Comparison of ENCODE assay signal across 8 mouse cellular contexts in the genomic region with DNA sequence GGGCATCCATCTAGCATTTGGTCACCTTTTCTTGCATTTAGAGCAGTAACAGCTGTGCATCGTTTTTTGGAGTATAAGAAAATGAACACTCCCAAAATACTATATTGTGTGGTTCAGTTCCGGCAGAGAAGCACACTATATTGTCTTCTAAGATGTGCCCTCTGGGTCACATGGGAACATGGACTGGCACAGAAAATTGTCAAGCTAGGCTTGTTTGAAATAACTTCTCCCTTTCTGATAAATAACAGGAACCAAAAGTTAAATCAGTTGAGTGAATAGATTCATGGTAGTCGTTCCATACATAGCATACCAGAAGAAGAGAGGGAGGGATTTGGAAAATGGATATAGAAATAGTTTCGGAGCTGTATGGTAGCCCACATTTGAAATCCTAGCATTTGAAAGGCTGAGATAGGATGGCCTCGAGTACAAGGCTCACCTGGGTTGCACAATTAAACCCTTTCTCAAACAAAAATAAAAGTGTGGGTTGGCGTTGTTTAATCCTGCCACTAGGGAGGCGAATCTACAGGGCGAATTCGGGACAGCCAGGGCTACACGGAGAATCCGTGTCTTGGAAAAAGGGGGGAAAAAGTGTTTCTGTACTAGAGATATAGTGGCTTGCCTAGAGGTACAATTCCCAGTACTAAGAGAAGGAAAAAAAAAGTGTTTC. TPM values are rescaled to one million over a fixed set of nuclear protein-coding genes. Genes with fewer than 3 reads are reported as not detected.
DNase-seq lines count a peak whose midpoint lies in the region; ATAC-seq and TF ChIP-seq lines count a peak whose summit lies in the region.

No protein-coding gene starts in this region.

- intact Hi-C loops in left cerebral cortex, postnatal 10 days (cut with DNase I), result loop anchor here (5.0 kb wide), 1 partner anchor 52 kb away; a partner anchor contains a TSS
- intact Hi-C loops in left cerebral cortex, postnatal 14 days (cut with DNase I), result loop anchor here (5.0 kb wide), 1 partner anchor 52 kb away; a partner anchor contains a TSS

- peak overlapping the region; percentile 38 for H3K9ac ChIP-seq in kidney, embryonic 15.5 days
- H3K9ac ChIP-seq in hindbrain, embryonic 15.5 days, result peak overlapping the region; percentile 66
- H3K9ac ChIP-seq in midbrain, embryonic 15.5 days, result peak overlapping the region; percentile 26; the same call in 1 of the 2 replicates

- H3K27me3 ChIP-seq in kidney, embryonic 15.5 days, result no peaks in the 10 kb centered on the region
- no peaks in the 10 kb centered on the region for H3K27me3 ChIP-seq in hindbrain, embryonic 15.5 days
- no peaks in the 10 kb centered on the region for H3K27me3 ChIP-seq in midbrain, embryonic 15.5 days (replicated peaks)

- H3K9me3 ChIP-seq in kidney, embryonic 15.5 days (replicated peaks), result no peaks in the 10 kb centered on the region
- H3K9me3 ChIP-seq in hindbrain, embryonic 15.5 days, result no peaks in the 10 kb centered on the region
- no peaks in the 10 kb centered on the region for H3K9me3 ChIP-seq in midbrain, embryonic 15.5 days

- peaks cover 27% of the 10 kb centered on the region for H3K36me3 ChIP-seq in kidney, embryonic 15.5 days
- no peaks in the 10 kb centered on the region for H3K36me3 ChIP-seq in hindbrain, embryonic 15.5 days
- H3K36me3 ChIP-seq in midbrain, embryonic 15.5 days (replicated peaks), result no peaks in the 10 kb centered on the region

- TF ChIP-seq CTCF in brain, embryonic 14.5 days (IDR thresholded peaks at IDR 0.05; ENCODE audit: borderline replicate concordance, extremely low read depth, insufficient read depth, insufficient read length), result peak; percentile 45; the same call in 1 of the 2 replicates

- peak; percentile 30 for ATAC-seq in kidney, embryonic 15.5 days (replicated peaks; ENCODE audit: low FRiP score)
- peak; percentile 40 for ATAC-seq in hindbrain, embryonic 15.5 days (ENCODE audit: low FRiP score, low read depth)
- ATAC-seq in midbrain, embryonic 15.5 days (replicated peaks), result no peak; the same call in none of the 2 replicates

- TF ChIP-seq POLR2A in brain, embryonic 14.5 days (IDR thresholded peaks at IDR 0.05; ENCODE audit: borderline replicate concordance, extremely low read depth, insufficient read depth, insufficient read length, poor library complexity, severe bottlenecking), result no peak

- peak overlapping the region; percentile 90 for H3K4me3 ChIP-seq in kidney, embryonic 15.5 days (replicated peaks)
- H3K4me3 ChIP-seq in hindbrain, embryonic 15.5 days, result peak overlapping the region; percentile 77
- peak overlapping the region; percentile 96 for H3K4me3 ChIP-seq in midbrain, embryonic 15.5 days

- H3K27ac ChIP-seq in kidney, embryonic 15.5 days, result peak overlapping the region; percentile 96
- peak overlapping the region; percentile 94 for H3K27ac ChIP-seq in hindbrain, embryonic 15.5 days (replicated peaks)
- H3K27ac ChIP-seq in midbrain, embryonic 15.5 days, result peak overlapping the region; percentile 96

- 13% methylated on average over 11 of the region's 11 CpGs for WGBS in kidney, embryonic 15.5 days
- 14% methylated on average over 11 of the region's 11 CpGs for WGBS in hindbrain, embryonic 15.5 days
- WGBS in midbrain, embryonic 15.5 days, result 13% methylated on average over 11 of the region's 11 CpGs

- peaks cover 49% of the 10 kb centered on the region for H3K4me1 ChIP-seq in kidney, embryonic 15.5 days
- H3K4me1 ChIP-seq in hindbrain, embryonic 15.5 days (replicated peaks), result peaks cover 49% of the 10 kb centered on the region
- peaks cover 43% of the 10 kb centered on the region for H3K4me1 ChIP-seq in midbrain, embryonic 15.5 days

- peak overlapping the region; percentile 61 for H3K4me2 ChIP-seq in kidney, embryonic 15.5 days
- peak overlapping the region; percentile 80 for H3K4me2 ChIP-seq in hindbrain, embryonic 15.5 days
- H3K4me2 ChIP-seq in midbrain, embryonic 15.5 days, result peak overlapping the region; percentile 66

- no peak for DNase-seq in kidney, adult 18-20 months
- DNase-seq in brain, embryonic 14.5 days (ENCODE audit: low read depth), result peak; percentile 0
- DNase-seq in left cerebral cortex, postnatal 10 days (ENCODE audit: extremely low spot score in 1 of 2, low spot score in 2 of 2), result no peak
- DNase-seq in left cerebral cortex, postnatal 14 days (ENCODE audit: low spot score in 2 of 2), result no peak
- no peak for DNase-seq in natural killer cell, adult 2 months (ENCODE audit: low spot score in 2 of 2)

RNA-seq across cellular contexts. Expression of a gene that starts 0.5 kb away (rescaled TPM):
- 88.0 and 91.1 TPM in 2 replicates for polyA plus RNA-seq in kidney, embryonic 15.5 days (2015; fragmentation: Nextera tagmentation; extraction: Ambion mirVana)
- 49.7 and 61.1 TPM in 2 replicates for polyA plus RNA-seq in brain, embryonic 14.5 days (2012; rRNA removed)
- polyA plus RNA-seq in hindbrain, embryonic 15.5 days (2015; fragmentation: Nextera tagmentation; extraction: Ambion mirVana), result 83.1 and 86.8 TPM in 2 replicates
- 76.0 and 82.4 TPM in 2 replicates for polyA plus RNA-seq in midbrain, embryonic 15.5 days (2015; fragmentation: Nextera tagmentation; extraction: Ambion mirVana)
- total RNA-seq in left cerebral cortex, postnatal 10 days (2021), result 10 to 100 TPM; 62.3 TPM
- total RNA-seq in left cerebral cortex, postnatal 14 days (2021), result 10 to 100 TPM; 63.4 to 66.2 TPM

RNA-seq across cellular contexts. Expression of a gene that starts 9.3 kb away (rescaled TPM):
- 35.6 and 38.1 TPM in 2 replicates for polyA plus RNA-seq in kidney, embryonic 15.5 days (2015; fragmentation: Nextera tagmentation; extraction: Ambion mirVana)
- 11.7 and 13.6 TPM in 2 replicates for polyA plus RNA-seq in brain, embryonic 14.5 days (2012; rRNA removed)
- polyA plus RNA-seq in hindbrain, embryonic 15.5 days (2015; fragmentation: Nextera tagmentation; extraction: Ambion mirVana), result 14.6 and 16.5 TPM in 2 replicates
- polyA plus RNA-seq in midbrain, embryonic 15.5 days (2015; fragmentation: Nextera tagmentation; extraction: Ambion mirVana), result 12.6 and 13.3 TPM in 2 replicates
- total RNA-seq in left cerebral cortex, postnatal 10 days (2021), result 10 to 100 TPM; 20.4 to 24.1 TPM
- total RNA-seq in left cerebral cortex, postnatal 14 days (2021), result 10 to 100 TPM; 15.9 TPM

RNA-seq across cellular contexts. Expression of a gene that starts 28.9 kb away (rescaled TPM):
- polyA plus RNA-seq in kidney, embryonic 15.5 days (2015; fragmentation: Nextera tagmentation; extraction: Ambion mirVana), result 0.09 TPM in 1 of 2 replicates, not detected in the other
- not detected in 2 replicates for polyA plus RNA-seq in brain, embryonic 14.5 days (2012; rRNA removed)
- not detected in 2 replicates for polyA plus RNA-seq in hindbrain, embryonic 15.5 days (2015; fragmentation: Nextera tagmentation; extraction: Ambion mirVana)
- not detected in 2 replicates for polyA plus RNA-seq in midbrain, embryonic 15.5 days (2015; fragmentation: Nextera tagmentation; extraction: Ambion mirVana)
- total RNA-seq in left cerebral cortex, postnatal 10 days (2021), result not detected
- total RNA-seq in left cerebral cortex, postnatal 14 days (2021), result not detected

RNA-seq across cellular contexts. Expression of a gene that starts 40.7 kb away (rescaled TPM):
- 31.3 and 32.6 TPM in 2 replicates for polyA plus RNA-seq in kidney, embryonic 15.5 days (2015; fragmentation: Nextera tagmentation; extraction: Ambion mirVana)
- polyA plus RNA-seq in brain, embryonic 14.5 days (2012; rRNA removed), result 22.5 and 24.9 TPM in 2 replicates
- 38.0 and 38.2 TPM in 2 replicates for polyA plus RNA-seq in hindbrain, embryonic 15.5 days (2015; fragmentation: Nextera tagmentation; extraction: Ambion mirVana)
- polyA plus RNA-seq in midbrain, embryonic 15.5 days (2015; fragmentation: Nextera tagmentation; extraction: Ambion mirVana), result 37.0 and 37.7 TPM in 2 replicates
- total RNA-seq in left cerebral cortex, postnatal 10 days (2021), result 10 to 100 TPM; 36.0 to 36.4 TPM
- 10 to 100 TPM; 35.4 to 37.1 TPM for total RNA-seq in left cerebral cortex, postnatal 14 days (2021)

RNA-seq across cellular contexts. Expression of a gene that starts 52.9 kb away (rescaled TPM):
- 79.0 and 80.9 TPM in 2 replicates for polyA plus RNA-seq in kidney, embryonic 15.5 days (2015; fragmentation: Nextera tagmentation; extraction: Ambion mirVana)
- polyA plus RNA-seq in brain, embryonic 14.5 days (2012; rRNA removed), result 111 and 116 TPM in 2 replicates
- 125 and 126 TPM in 2 replicates for polyA plus RNA-seq in hindbrain, embryonic 15.5 days (2015; fragmentation: Nextera tagmentation; extraction: Ambion mirVana)
- polyA plus RNA-seq in midbrain, embryonic 15.5 days (2015; fragmentation: Nextera tagmentation; extraction: Ambion mirVana), result 144 and 147 TPM in 2 replicates
- total RNA-seq in left cerebral cortex, postnatal 10 days (2021), result 10 to 100 TPM; 86.5 to 96.6 TPM
- 10 to 100 TPM; 67.6 to 95.0 TPM for total RNA-seq in left cerebral cortex, postnatal 14 days (2021)
